Mouse (Mus musculus): ENCODE data around the gene Map2k2. TPM values are rescaled to one million over a fixed set of nuclear protein-coding genes. Genes with fewer than 3 reads are reported as not detected.

Gene Map2k2
- polyA plus RNA-seq, 1 experiment, result 482 TPM

GRCm38 (mm10) chr10:81177958-81178712, 72.4 kb downstream of the Map2k2 start:
- no peak for TF ChIP-seq GATA1 (IDR thresholded peaks at IDR 0.05; ENCODE audit: low read length)

GRCm38 (mm10) chr10:81178927-81179326, 73.2 kb downstream of the Map2k2 start:
- TF ChIP-seq GATA1 (IDR thresholded peaks at IDR 0.05; ENCODE audit: low read length), result no peak

- TF ChIP-seq GATA1 (IDR thresholded peaks at IDR 0.05; ENCODE audit: low read length), result no peak
Measured at GRCm38 (mm10) chr10:81179451-81180342, 74.0 kb downstream of the Map2k2 start.

GRCm38 (mm10) chr10:81180946-81181345, 75.2 kb downstream of the Map2k2 start:
- no peak for TF ChIP-seq GATA1 (IDR thresholded peaks at IDR 0.05; ENCODE audit: low read length)

GRCm38 (mm10) chr10:81182336-81183333, 76.9 kb downstream of the Map2k2 start, which contains the start of gene Dapk3:
Gene Dapk3, plus strand, starts transcription at chr10:81183005.
- no peak for TF ChIP-seq GATA1 (IDR thresholded peaks at IDR 0.05; ENCODE audit: low read length)

Other genes with a start within 250 kb of the Map2k2 start
- gene Tmprss9, start 234.1 kb upstream of the Map2k2 start, polyA plus RNA-seq (2012), result 0.02 and 0.04 TPM in 2 replicates
- 399 and 510 TPM in 2 replicates for gene Timm13, start 204.9 kb upstream of the Map2k2 start, polyA plus RNA-seq (2012)
- gene Lmnb2, start 187.7 kb upstream of the Map2k2 start, polyA plus RNA-seq (2012), result not detected in 2 replicates
- gene Gadd45b, start 175.8 kb upstream of the Map2k2 start, polyA plus RNA-seq (2012), result 0.55 and 1.3 TPM in 2 replicates
- 0.43 and 0.56 TPM in 2 replicates for gene Gng7, start 91.0 kb upstream of the Map2k2 start, polyA plus RNA-seq (2012)
- not detected in 2 replicates for gene Diras1, start 80.3 kb upstream of the Map2k2 start, polyA plus RNA-seq (2012)
- gene Slc39a3, start 68.5 kb upstream of the Map2k2 start, polyA plus RNA-seq (2012), result 11.6 and 12.0 TPM in 2 replicates
- gene Sgta, start 45.7 kb upstream of the Map2k2 start, polyA plus RNA-seq (2012), result 175 and 216 TPM in 2 replicates
- 100 and 104 TPM in 2 replicates for gene Thop1, start 35.9 kb upstream of the Map2k2 start, polyA plus RNA-seq (2012)
- not detected in 2 replicates for gene Creb3l3, start 7.0 kb upstream of the Map2k2 start, polyA plus RNA-seq (2012)
- gene Zbtb7a, start 29.3 kb downstream of the Map2k2 start, polyA plus RNA-seq (2012), result 103 and 129 TPM in 2 replicates
- 74.1 and 84.8 TPM in 2 replicates for gene Pias4, start 62.0 kb downstream of the Map2k2 start, polyA plus RNA-seq (2012)
- 1,558 and 2,919 TPM in 2 replicates for gene Eef2, start 70.7 kb downstream of the Map2k2 start, polyA plus RNA-seq (2012)
- 59.3 and 79.0 TPM in 2 replicates for gene Dapk3, start 77.1 kb downstream of the Map2k2 start, polyA plus RNA-seq (2012)
- gene 4930442H23Rik, start 77.9 kb downstream of the Map2k2 start, polyA plus RNA-seq (2012), result not detected in 2 replicates
- not detected in 2 replicates for gene Nmrk2, start 96.1 kb downstream of the Map2k2 start, polyA plus RNA-seq (2012)
- not detected in 2 replicates for gene Atcay, start 124.9 kb downstream of the Map2k2 start, polyA plus RNA-seq (2012)
- 0.66 and 0.84 TPM in 2 replicates for gene Zfr2, start 127.2 kb downstream of the Map2k2 start, polyA plus RNA-seq (2012)
- not detected in 2 replicates for gene Matk, start 147.0 kb downstream of the Map2k2 start, polyA plus RNA-seq (2012)
- gene Mrpl54, start 161.0 kb downstream of the Map2k2 start, polyA plus RNA-seq (2012), result 633 and 674 TPM in 2 replicates
- 111 and 135 TPM in 2 replicates for gene Apba3, start 161.0 kb downstream of the Map2k2 start, polyA plus RNA-seq (2012)
- gene Tjp3, start 185.7 kb downstream of the Map2k2 start, polyA plus RNA-seq (2012), result 1.4 TPM in 2 replicates
- gene Pip5k1c, start 187.0 kb downstream of the Map2k2 start, polyA plus RNA-seq (2012), result 139 and 210 TPM in 2 replicates
- 74.5 and 82.9 TPM in 2 replicates for gene Cactin, start 215.2 kb downstream of the Map2k2 start, polyA plus RNA-seq (2012)
- gene Tbxa2r, start 222.8 kb downstream of the Map2k2 start, polyA plus RNA-seq (2012), result not detected in 2 replicates
- gene Gipc3, start 237.4 kb downstream of the Map2k2 start, polyA plus RNA-seq (2012), result not detected in 2 replicates
- 186 and 236 TPM in 2 replicates for gene Hmg20b, start 244.6 kb downstream of the Map2k2 start, polyA plus RNA-seq (2012)

All from G1E-ER4 (cell line).